Mouse (Mus musculus): ENCODE results near the gene Ubn2. TPM values are rescaled to one million over a fixed set of nuclear protein-coding genes. Genes with fewer than 3 reads are reported as not detected.
A peak's percentile ranks its signal among the peaks of the same experiment; 100 is the strongest.
"Not testable (repeated sequence)": the region's sequence is repeated elsewhere in the genome, so short reads cannot be mapped to it uniquely, and the experiment has no call there.

Ubn2 gene
- polyA plus RNA-seq, 1 experiment from 2014 or later = 29.8 TPM

DNA sequence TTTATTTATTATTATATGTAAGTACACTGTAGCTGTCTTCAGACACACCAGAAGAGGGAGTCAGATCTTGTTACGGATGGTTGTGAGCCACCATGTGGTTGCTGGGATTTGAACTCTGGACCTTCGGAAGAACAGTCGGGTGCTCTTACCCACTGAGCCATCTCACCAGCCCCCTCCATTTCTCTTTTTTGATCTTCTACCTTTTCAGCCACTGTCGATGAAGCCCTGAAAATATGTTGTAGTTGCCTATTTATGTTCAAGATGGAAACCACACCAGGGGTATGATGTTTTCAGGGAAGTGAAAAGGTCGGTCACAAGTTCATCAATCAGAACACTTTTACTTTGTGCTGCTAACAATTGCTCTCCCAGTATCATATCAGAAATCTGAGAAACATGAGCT lies 110.4 kb downstream of the Ubn2 start:
- not testable (repeated sequence) for H3K27ac ChIP-seq; H3K9me3 ChIP-seq (replicated peaks); H3K27me3 ChIP-seq; H3K36me3 ChIP-seq; H3K4me3 ChIP-seq; H3K9ac ChIP-seq; ATAC-seq (ENCODE audit: low FRiP score); H3K4me1 ChIP-seq; H3K4me2 ChIP-seq (replicated peaks)
- WGBS = 90% methylated on average over 4 of the region's 5 CpGs

DNA sequence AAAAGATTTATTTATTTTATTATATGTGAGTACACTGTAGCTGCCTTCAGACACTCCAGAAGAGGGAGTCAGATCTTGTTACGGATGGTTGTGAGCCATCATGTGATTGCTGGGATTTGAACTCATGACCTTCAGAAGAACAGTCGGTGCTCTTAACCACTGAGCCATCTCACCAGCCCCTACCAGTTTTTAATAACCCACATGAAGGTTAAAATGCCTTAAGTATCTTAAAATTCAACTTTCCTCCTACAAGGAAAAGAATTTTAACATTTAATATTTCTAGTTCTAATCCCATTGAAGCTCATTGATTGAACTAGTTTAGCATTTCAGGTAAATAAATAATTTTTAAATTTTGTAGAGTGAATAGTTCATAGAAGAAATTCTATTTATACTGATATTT lies 113.3 kb downstream of the Ubn2 start:
- H3K27me3 ChIP-seq; H3K4me3 ChIP-seq; H3K4me2 ChIP-seq (replicated peaks); H3K9me3 ChIP-seq (replicated peaks); H3K36me3 ChIP-seq; ATAC-seq (ENCODE audit: low FRiP score); H3K4me1 ChIP-seq; H3K27ac ChIP-seq; H3K9ac ChIP-seq: not testable (repeated sequence)
- WGBS = 91% methylated on average over 2 of the region's 2 CpGs

DNA sequence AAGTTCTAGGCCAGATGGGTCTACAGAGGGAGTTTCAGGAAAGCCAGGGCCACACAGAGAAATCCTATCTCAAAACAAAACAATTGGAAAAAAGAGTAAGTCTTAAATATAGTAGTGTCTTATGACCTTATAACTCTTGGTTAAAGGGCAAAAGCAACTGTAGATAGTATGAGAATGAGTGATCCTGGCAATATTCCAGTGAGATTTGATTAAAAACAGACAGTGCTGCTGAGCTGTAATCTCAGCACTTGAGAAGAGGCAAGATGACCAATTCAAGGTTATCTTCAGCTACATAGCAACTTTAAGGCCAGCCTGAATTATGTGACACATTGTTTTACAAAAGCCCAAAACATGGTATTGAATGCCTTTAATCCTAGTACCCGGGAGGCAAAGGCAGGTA lies 114.0 kb downstream of the Ubn2 start:
- 97% methylated on average over 1 of the region's 1 CpGs for WGBS
- H3K36me3 ChIP-seq = no peaks in the 10 kb centered on the region
- no peak overlapping the region for H3K4me3 ChIP-seq
- H3K27me3 ChIP-seq = no peaks in the 10 kb centered on the region
- H3K9me3 ChIP-seq (replicated peaks) = no peaks in the 10 kb centered on the region
- no peak overlapping the region for H3K27ac ChIP-seq
- no peak overlapping the region for H3K9ac ChIP-seq
- H3K4me2 ChIP-seq (replicated peaks) = no peak overlapping the region
- H3K4me1 ChIP-seq = peaks cover 4% of the 10 kb centered on the region; the same call in 1 of the 2 replicates
- ATAC-seq (ENCODE audit: low FRiP score) = no peak

DNA sequence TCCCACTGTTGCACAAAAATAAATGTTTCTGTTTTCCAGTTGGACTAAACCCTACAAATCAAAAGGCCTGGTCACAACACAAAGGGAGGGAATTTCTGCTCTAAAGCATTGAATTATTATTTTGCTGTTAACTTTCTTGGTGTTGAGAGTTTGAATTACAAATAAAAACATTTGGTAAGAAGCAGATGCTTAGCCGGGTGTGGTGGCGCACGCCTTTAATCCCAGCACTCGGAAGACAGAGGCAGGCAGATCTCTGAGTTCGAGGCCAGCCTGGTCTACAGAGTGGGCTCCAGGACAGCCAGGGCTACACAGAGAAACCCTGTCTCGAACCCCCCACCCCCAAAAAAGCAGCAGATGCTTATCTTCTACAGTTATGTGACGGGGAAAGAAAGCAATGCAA lies 114.8 kb downstream of the Ubn2 start:
- WGBS = 91% methylated on average over 7 of the region's 7 CpGs
- not testable (repeated sequence) for H3K27me3 ChIP-seq; H3K27ac ChIP-seq; H3K9me3 ChIP-seq (replicated peaks); H3K9ac ChIP-seq; H3K4me1 ChIP-seq; H3K36me3 ChIP-seq; H3K4me2 ChIP-seq (replicated peaks); H3K4me3 ChIP-seq; ATAC-seq (ENCODE audit: low FRiP score)

DNA sequence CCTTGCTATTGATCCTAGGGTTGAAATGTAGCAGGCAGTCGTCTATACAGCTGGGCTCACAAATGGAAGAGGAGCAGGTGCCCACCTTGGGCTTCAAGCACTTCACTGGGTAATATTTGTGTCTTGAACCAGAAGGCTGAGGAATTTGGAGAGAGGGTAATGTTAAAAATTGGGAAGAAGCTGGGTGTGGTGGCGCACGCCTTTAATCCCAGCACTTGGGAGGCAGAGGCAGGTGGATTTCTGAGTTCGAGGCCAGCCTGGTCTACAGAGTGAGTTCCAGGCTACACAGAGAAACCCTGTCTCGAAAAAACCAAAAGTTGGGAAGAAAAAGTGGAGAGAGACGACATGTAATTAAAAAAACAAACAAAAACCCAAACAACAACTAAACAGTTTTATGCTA lies 116.1 kb downstream of the Ubn2 start:
- not testable (repeated sequence) for H3K9ac ChIP-seq; H3K9me3 ChIP-seq (replicated peaks); H3K27ac ChIP-seq; H3K36me3 ChIP-seq; ATAC-seq (ENCODE audit: low FRiP score); H3K4me1 ChIP-seq; H3K27me3 ChIP-seq
- H3K4me3 ChIP-seq = peak overlapping the region; percentile 77; the same call in 1 of the 2 replicates
- H3K4me2 ChIP-seq (replicated peaks) = peak overlapping the region; percentile 71
- WGBS = 83% methylated on average over 6 of the region's 6 CpGs

DNA sequence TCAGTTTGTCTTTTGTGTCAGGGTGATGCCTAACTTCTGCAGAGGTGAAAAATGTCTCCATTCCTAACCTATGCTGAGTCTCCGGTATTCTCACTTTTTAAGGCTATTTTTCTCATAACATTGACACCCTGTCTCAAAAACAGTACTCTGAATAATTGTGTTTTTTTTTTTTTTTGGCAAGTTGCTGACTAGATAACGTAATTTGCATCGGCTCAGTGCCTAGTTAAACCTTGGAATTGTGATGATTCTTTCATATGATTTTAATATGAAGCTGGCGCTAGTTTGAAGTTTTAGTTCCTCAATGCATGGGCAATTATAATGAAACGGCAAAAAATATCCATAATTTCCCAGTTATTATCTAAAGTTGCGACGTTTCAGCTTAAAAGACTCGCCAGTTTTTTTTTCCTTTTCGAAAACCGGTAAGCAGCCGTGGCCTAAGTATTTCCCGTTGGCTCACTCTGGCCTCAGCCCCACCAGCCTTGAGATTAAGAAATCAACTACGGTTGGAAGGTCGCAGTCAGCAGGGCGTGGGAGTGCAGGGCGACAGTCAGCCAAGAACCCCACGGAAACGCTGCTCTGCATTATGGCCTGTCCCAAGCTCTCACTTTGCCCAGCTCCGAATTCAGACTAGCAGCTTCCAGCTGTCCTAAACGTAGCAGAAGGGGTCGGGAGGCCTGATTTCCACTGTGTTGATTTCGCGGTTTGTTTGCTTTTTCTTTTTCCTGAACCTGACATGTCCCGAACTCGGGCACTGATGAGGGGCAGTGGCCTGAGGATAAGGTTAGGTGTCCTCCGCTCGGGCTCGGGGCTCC lies 116.7 kb downstream of the Ubn2 start:
- H3K36me3 ChIP-seq = no peaks in the 10 kb centered on the region
- peak overlapping the region; percentile 71 for H3K4me2 ChIP-seq (replicated peaks)
- H3K9me3 ChIP-seq (replicated peaks) = no peaks in the 10 kb centered on the region
- ATAC-seq (ENCODE audit: low FRiP score) = peak; percentile 1; the same call in 1 of the 2 replicates
- H3K27me3 ChIP-seq = no peaks in the 10 kb centered on the region
- H3K4me3 ChIP-seq = peak overlapping the region; percentile 77
- H3K4me1 ChIP-seq = peaks cover 8% of the 10 kb centered on the region
- H3K9ac ChIP-seq = peak overlapping the region; percentile 82
- 8% methylated on average over 28 of the region's 28 CpGs for WGBS
- peak overlapping the region; percentile 99 for H3K27ac ChIP-seq

DNA sequence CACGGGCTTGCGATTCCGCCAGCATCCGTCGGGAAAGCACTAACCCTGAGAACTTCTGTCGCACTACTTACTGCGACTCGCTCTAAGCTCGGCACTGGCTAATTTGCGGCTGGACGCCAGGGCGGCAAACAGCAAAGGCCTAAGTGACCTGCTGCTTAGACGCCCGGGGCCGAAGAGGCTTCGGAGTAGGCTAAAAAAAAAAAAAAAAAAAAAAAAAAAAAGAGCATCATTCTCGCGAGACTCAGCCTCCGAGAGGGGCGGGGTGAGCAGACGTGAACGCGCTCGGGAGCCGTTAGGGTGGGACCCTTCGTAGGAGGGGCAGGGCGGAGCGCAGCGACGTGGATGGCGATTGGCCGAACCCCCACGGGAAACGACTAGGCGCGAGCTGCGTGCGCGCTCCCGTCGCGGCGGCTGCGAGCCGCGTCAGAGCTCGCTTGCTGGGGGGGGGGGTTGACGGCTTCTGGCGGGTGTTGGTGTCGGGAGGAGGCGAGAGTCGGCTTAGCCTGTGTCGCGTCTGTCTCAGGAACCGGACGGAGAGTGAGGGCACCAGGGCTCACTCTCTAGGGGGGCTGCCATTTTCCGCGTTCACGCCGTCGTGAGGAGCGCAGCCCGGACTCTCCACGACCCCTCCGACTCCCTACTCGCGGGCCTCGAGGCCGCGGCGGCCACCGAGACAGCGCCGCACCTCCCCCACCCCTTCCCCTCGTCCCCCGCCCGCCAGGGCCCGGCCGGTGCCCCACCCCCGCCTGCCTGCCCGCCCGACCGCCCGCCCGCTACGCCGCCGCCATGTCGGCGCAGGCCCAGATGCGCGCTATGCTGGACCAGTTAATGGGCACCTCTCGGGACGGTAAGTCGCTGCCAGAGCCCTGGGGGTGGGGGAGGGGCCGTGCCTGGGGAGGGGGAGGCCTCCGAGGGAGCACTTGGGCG lies 117.6 kb downstream of the Ubn2 start, which contains the start of gene Luc7l2:
Gene Luc7l2, plus strand, starts transcription at position 273 of the 927 bp plus-strand sequence.
- H3K9me3 ChIP-seq (replicated peaks) = no peaks in the 10 kb centered on the region
- no peaks in the 10 kb centered on the region for H3K36me3 ChIP-seq
- H3K27me3 ChIP-seq = no peaks in the 10 kb centered on the region
- peak within 1 kb of the TSS; percentile 77 for H3K4me3 ChIP-seq
- peak within 1 kb of the TSS; percentile 92 for H3K9ac ChIP-seq
- H3K27ac ChIP-seq = peak within 1 kb of the TSS; percentile 99
- H3K4me2 ChIP-seq (replicated peaks) = peak within 1 kb of the TSS; percentile 71
- peak; percentile 93 for ATAC-seq (ENCODE audit: low FRiP score)
- H3K4me1 ChIP-seq = peaks cover 8% of the 10 kb centered on the region
- under 1% methylated on average over 70 of the region's 98 CpGs for WGBS

DNA sequence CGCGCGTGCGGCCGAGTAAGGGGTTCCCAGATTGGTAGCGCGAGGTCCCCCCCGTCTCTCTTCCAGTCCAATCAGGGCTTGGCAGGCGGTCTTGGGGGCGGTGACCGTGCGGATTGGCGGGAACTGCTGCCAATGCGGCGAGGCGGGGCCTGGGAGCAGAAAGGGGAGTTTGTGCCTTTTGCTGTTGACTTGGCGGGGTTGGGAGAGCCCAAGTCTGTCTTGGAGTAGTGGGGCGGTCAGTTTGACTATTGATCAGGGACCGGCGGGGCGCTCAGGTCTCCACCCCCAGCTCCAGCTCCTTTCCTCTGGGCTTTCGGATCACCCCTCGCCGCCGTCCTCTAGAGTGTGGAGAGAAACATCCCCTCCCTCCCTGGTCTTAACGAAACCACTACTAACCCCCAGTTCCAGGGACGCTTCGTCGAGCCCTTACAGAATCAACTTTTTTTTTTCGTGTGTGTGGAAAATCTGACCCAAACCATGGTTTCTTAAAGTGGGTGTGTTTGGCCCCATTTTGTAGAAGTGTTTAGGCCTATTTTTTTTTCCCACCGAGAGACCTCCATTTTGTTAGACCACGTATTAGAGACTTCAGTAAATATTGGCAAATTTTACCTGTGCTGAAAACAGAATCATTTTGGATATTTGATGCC lies 118.4 kb downstream of the Ubn2 start:
- Histone ChIP-seq H3K27ac (peak overlapping the region; percentile 99), H3K9me3 (replicated peaks) (no peaks in the 10 kb centered on the region), H3K4me3 (peak overlapping the region; percentile 77), H3K27me3 (no peaks in the 10 kb centered on the region), H3K4me2 (replicated peaks) (peak overlapping the region; percentile 48), H3K4me1 (peaks cover 8% of the 10 kb centered on the region), H3K36me3 (no peaks in the 10 kb centered on the region), H3K9ac (peak overlapping the region; percentile 92)
- ATAC-seq (ENCODE audit: low FRiP score) = peak; percentile 95
- under 1% methylated on average over 32 of the region's 32 CpGs for WGBS

DNA sequence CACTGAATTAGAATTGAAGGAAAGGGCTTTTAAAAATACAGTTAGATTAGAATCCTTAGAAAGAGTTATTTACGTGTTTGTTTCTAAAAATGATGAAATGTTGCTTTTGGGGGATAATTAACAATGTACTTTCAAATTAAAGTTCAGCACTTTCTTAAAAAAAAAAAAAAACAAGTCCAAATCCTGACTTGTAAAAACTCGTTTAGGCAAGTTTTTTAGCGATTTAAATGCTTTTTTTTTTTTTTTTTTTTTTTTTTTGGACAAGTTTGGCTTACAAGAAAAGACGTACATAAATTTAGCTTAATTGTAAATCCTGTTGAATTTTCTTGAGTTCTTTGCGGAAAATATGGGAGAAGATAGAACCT lies 118.9 kb downstream of the Ubn2 start:
- 24% methylated on average over 5 of the region's 5 CpGs for WGBS
- H3K27me3 ChIP-seq = no peaks in the 10 kb centered on the region
- H3K36me3 ChIP-seq = no peaks in the 10 kb centered on the region
- peak overlapping the region; percentile 48 for H3K4me2 ChIP-seq (replicated peaks)
- no peaks in the 10 kb centered on the region for H3K9me3 ChIP-seq (replicated peaks)
- H3K4me1 ChIP-seq = peaks cover 8% of the 10 kb centered on the region
- no peak for ATAC-seq (ENCODE audit: low FRiP score)
- H3K9ac ChIP-seq = peak overlapping the region; percentile 92
- no peak overlapping the region for H3K27ac ChIP-seq
- peak overlapping the region; percentile 77 for H3K4me3 ChIP-seq

Small RNAs within 50 kb of the gene (microRNA-seq; reads per million reads assigned to microRNA genes)
- not detected for gene Mir7670

Other genes with a start within 250 kb of the Ubn2 start
- 13.9 and 14.3 TPM in 2 replicates for gene D630045J12Rik, start 179.9 kb upstream of the Ubn2 start, polyA plus RNA-seq (2016; fragmentation: Nextera tagmentation; extraction: Ambion mirVana)
- gene Zc3hav1l, start 134.7 kb upstream of the Ubn2 start, polyA plus RNA-seq (2016; fragmentation: Nextera tagmentation; extraction: Ambion mirVana) = 16.3 and 18.9 TPM in 2 replicates
- 1.9 and 2.3 TPM in 2 replicates for gene Zc3hav1, start 79.3 kb upstream of the Ubn2 start, polyA plus RNA-seq (2016; fragmentation: Nextera tagmentation; extraction: Ambion mirVana)
- 12.2 and 12.7 TPM in 2 replicates for gene Ttc26, start 52.5 kb upstream of the Ubn2 start, polyA plus RNA-seq (2016; fragmentation: Nextera tagmentation; extraction: Ambion mirVana)
- gene Fmc1, start 99.6 kb downstream of the Ubn2 start, polyA plus RNA-seq (2016; fragmentation: Nextera tagmentation; extraction: Ambion mirVana) = 100 and 122 TPM in 2 replicates
- 48.6 and 49.3 TPM in 2 replicates for gene Luc7l2, start 117.4 kb downstream of the Ubn2 start, polyA plus RNA-seq (2016; fragmentation: Nextera tagmentation; extraction: Ambion mirVana)
- gene Klrg2, start 203.3 kb downstream of the Ubn2 start, polyA plus RNA-seq (2016; fragmentation: Nextera tagmentation; extraction: Ambion mirVana) = 0.18 and 0.28 TPM in 2 replicates
- 4.1 and 4.8 TPM in 2 replicates for gene Clec2l, start 229.1 kb downstream of the Ubn2 start, polyA plus RNA-seq (2016; fragmentation: Nextera tagmentation; extraction: Ambion mirVana)